Mouse (Mus musculus): ENCODE data around the gene Klrb1a. TPM values are rescaled to one million over a fixed set of nuclear protein-coding genes. Genes with fewer than 3 reads are reported as not detected.
"Not testable (repeated sequence)": the region's sequence is repeated elsewhere in the genome, so short reads cannot be mapped to it uniquely, and the experiment has no call there.

The Klrb1a gene
- polyA plus RNA-seq (2014; fragmentation: Nextera tagmentation; extraction: Ambion mirVana) = not detected in 2 replicates

DNA sequence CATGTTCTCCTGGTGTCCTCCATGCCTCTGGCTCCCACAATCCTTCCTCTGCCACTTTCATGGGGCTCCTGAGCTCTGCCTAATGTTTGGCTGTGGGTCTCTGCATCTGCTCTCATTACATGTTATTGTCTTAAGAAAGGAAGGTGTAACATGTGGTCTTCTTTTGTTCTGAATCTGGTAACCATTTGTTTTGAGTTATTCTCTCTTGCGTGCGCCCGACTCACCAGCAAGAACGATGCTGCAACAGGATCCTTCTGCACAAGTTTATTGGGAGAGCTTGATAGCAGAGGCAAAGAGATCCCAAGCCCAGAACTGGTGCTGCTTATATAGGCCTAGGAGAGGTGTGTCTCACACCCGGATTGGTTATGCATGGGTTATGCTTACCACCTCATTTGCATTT is at the start of gene Klrb1a:
Klrb1a (minus strand) TSS at position 101 of the 400 bp plus-strand sequence.
- not testable (repeated sequence) for H3K36me3 ChIP-seq (ENCODE audit: control insufficient read depth, insufficient read depth, low read length); H3K27ac ChIP-seq (ENCODE audit: low read depth, low read length); H3K4me3 ChIP-seq (ENCODE audit: low read depth, low read length); H3K9me3 ChIP-seq (replicated peaks; ENCODE audit: control insufficient read depth, low read length); H3K9ac ChIP-seq (ENCODE audit: low read depth, low read length); H3K27me3 ChIP-seq (ENCODE audit: control insufficient read depth, insufficient read depth, low read length); H3K4me1 ChIP-seq (ENCODE audit: control insufficient read depth, insufficient read depth, low read length); H3K4me2 ChIP-seq; ATAC-seq (replicated peaks; ENCODE audit: insufficient number of reproducible peaks, low FRiP score, low TSS enrichment)
- 88% methylated on average over 5 of the region's 5 CpGs for WGBS (ENCODE audit: insufficient replicate concordance)

GRCm38 (mm10) chr6:128669936-128670335 is 46.6 kb upstream of the Klrb1a start:
- Histone ChIP-seq H3K4me1 (ENCODE audit: control insufficient read depth, insufficient read depth, low read length) (no peaks in the 10 kb centered on the region), H3K27me3 (ENCODE audit: control insufficient read depth, insufficient read depth, low read length) (no peaks in the 10 kb centered on the region), H3K4me2 (no peak overlapping the region), H3K36me3 (ENCODE audit: control insufficient read depth, insufficient read depth, low read length) (no peaks in the 10 kb centered on the region), H3K9me3 (replicated peaks; ENCODE audit: control insufficient read depth, low read length) (no peaks in the 10 kb centered on the region), H3K4me3 (ENCODE audit: low read depth, low read length) (no peak overlapping the region), H3K9ac (ENCODE audit: low read depth, low read length) (no peak overlapping the region), H3K27ac (ENCODE audit: low read depth, low read length) (no peak overlapping the region)
- 42% methylated on average over 4 of the region's 4 CpGs for WGBS (ENCODE audit: insufficient replicate concordance)
- no peak for ATAC-seq (replicated peaks; ENCODE audit: insufficient number of reproducible peaks, low FRiP score, low TSS enrichment)

DNA sequence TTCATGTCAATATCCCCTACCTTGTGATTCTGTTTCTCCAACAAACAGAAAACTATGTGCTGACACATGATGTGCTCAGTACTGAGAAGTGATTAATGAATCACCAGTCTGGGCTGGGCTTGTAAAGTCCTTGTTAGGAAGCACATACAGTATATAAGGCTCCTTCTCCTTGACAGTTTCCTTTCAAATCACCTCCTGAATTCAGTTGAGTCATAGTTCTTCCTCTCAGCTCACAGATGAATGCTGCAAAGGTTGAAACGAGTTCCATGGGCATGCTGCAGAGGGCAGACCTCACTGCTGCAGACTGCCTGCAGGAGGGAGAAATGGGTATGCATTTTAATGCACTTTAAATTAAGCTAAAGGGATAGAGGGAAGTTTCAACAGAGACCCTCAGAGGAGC is 38.9 kb upstream of the Klrb1a start, which contains the start of gene Clec2h:
Clec2h (plus strand) TSS at position 180 of the 400 bp plus-strand sequence.
- Histone ChIP-seq H3K9ac (ENCODE audit: low read depth, low read length) (no peak within 1 kb of the TSS), H3K9me3 (replicated peaks; ENCODE audit: control insufficient read depth, low read length) (no peaks in the 10 kb centered on the region), H3K4me2 (no peak within 1 kb of the TSS), H3K27ac (ENCODE audit: low read depth, low read length) (no peak within 1 kb of the TSS), H3K36me3 (ENCODE audit: control insufficient read depth, insufficient read depth, low read length) (no peaks in the 10 kb centered on the region), H3K4me3 (ENCODE audit: low read depth, low read length) (no peak within 1 kb of the TSS), H3K27me3 (ENCODE audit: control insufficient read depth, insufficient read depth, low read length) (no peaks in the 10 kb centered on the region), H3K4me1 (ENCODE audit: control insufficient read depth, insufficient read depth, low read length) (no peaks in the 10 kb centered on the region)
- WGBS (ENCODE audit: insufficient replicate concordance) = 15% methylated on average over 1 of the region's 1 CpGs
- ATAC-seq (replicated peaks; ENCODE audit: insufficient number of reproducible peaks, low FRiP score, low TSS enrichment) = no peak

DNA sequence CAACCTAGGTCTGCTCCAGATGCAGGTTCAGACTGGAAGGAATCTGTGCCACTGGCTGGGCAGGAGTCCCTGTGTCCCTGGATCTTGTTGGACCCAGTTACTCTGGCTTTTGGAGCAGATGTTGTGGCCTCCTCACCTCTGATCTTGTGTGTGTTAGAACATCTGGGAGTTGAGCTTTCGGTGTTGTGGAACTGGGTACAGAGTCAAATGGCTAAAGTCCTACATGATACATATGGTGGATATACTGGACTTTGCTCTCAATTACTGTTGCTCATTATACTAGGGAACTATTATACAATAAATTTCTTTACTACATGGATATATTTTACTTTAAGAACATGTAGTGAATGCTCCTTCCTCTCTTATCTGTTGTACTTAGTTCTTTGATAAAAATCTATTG is 37.9 kb upstream of the Klrb1a start:
- Histone ChIP-seq H3K9ac (ENCODE audit: low read depth, low read length) (no peak overlapping the region), H3K36me3 (ENCODE audit: control insufficient read depth, insufficient read depth, low read length) (no peaks in the 10 kb centered on the region), H3K4me3 (ENCODE audit: low read depth, low read length) (no peak overlapping the region), H3K9me3 (replicated peaks; ENCODE audit: control insufficient read depth, low read length) (no peaks in the 10 kb centered on the region), H3K4me2 (no peak overlapping the region), H3K4me1 (ENCODE audit: control insufficient read depth, insufficient read depth, low read length) (no peaks in the 10 kb centered on the region), H3K27ac (ENCODE audit: low read depth, low read length) (no peak overlapping the region), H3K27me3 (ENCODE audit: control insufficient read depth, insufficient read depth, low read length) (no peaks in the 10 kb centered on the region)
- WGBS (ENCODE audit: insufficient replicate concordance) = 90% methylated on average over 1 of the region's 1 CpGs
- ATAC-seq (replicated peaks; ENCODE audit: insufficient number of reproducible peaks, low FRiP score, low TSS enrichment) = no peak

GRCm38 (mm10) chr6:128652938-128653337 is 29.6 kb upstream of the Klrb1a start:
- Histone ChIP-seq H3K9ac (ENCODE audit: low read depth, low read length) (no peak overlapping the region), H3K4me2 (no peak overlapping the region), H3K27ac (ENCODE audit: low read depth, low read length) (no peak overlapping the region), H3K4me1 (ENCODE audit: control insufficient read depth, insufficient read depth, low read length) (no peaks in the 10 kb centered on the region), H3K4me3 (ENCODE audit: low read depth, low read length) (no peak overlapping the region), H3K9me3 (replicated peaks; ENCODE audit: control insufficient read depth, low read length) (no peaks in the 10 kb centered on the region), H3K36me3 (ENCODE audit: control insufficient read depth, insufficient read depth, low read length) (no peaks in the 10 kb centered on the region), H3K27me3 (ENCODE audit: control insufficient read depth, insufficient read depth, low read length) (no peaks in the 10 kb centered on the region)
- ATAC-seq (replicated peaks; ENCODE audit: insufficient number of reproducible peaks, low FRiP score, low TSS enrichment) = no peak
- WGBS (ENCODE audit: insufficient replicate concordance) = 92% methylated on average over 1 of the region's 1 CpGs

- not testable (repeated sequence) for H3K4me2 ChIP-seq; H3K36me3 ChIP-seq (ENCODE audit: control insufficient read depth, insufficient read depth, low read length); H3K4me1 ChIP-seq (ENCODE audit: control insufficient read depth, insufficient read depth, low read length); H3K27me3 ChIP-seq (ENCODE audit: control insufficient read depth, insufficient read depth, low read length); H3K9me3 ChIP-seq (replicated peaks; ENCODE audit: control insufficient read depth, low read length); H3K4me3 ChIP-seq (ENCODE audit: low read depth, low read length); H3K9ac ChIP-seq (ENCODE audit: low read depth, low read length); ATAC-seq (replicated peaks; ENCODE audit: insufficient number of reproducible peaks, low FRiP score, low TSS enrichment); H3K27ac ChIP-seq (ENCODE audit: low read depth, low read length)
- WGBS (ENCODE audit: insufficient replicate concordance) = 79% methylated on average over 3 of the region's 7 CpGs
Observed at GRCm38 (mm10) chr6:128650827-128651226, 27.5 kb upstream of the Klrb1a start.

GRCm38 (mm10) chr6:128650187-128650586 is 26.9 kb upstream of the Klrb1a start:
- 49% methylated on average over 1 of the region's 1 CpGs for WGBS (ENCODE audit: insufficient replicate concordance)
- no peaks in the 10 kb centered on the region for H3K36me3 ChIP-seq (ENCODE audit: control insufficient read depth, insufficient read depth, low read length)
- no peak overlapping the region for H3K4me3 ChIP-seq (ENCODE audit: low read depth, low read length)
- H3K27ac ChIP-seq (ENCODE audit: low read depth, low read length) = no peak overlapping the region
- ATAC-seq (replicated peaks; ENCODE audit: insufficient number of reproducible peaks, low FRiP score, low TSS enrichment) = no peak
- no peaks in the 10 kb centered on the region for H3K9me3 ChIP-seq (replicated peaks; ENCODE audit: control insufficient read depth, low read length)
- H3K4me2 ChIP-seq = no peak overlapping the region
- H3K27me3 ChIP-seq (ENCODE audit: control insufficient read depth, insufficient read depth, low read length) = no peaks in the 10 kb centered on the region
- no peaks in the 10 kb centered on the region for H3K4me1 ChIP-seq (ENCODE audit: control insufficient read depth, insufficient read depth, low read length)
- no peak overlapping the region for H3K9ac ChIP-seq (ENCODE audit: low read depth, low read length)

GRCm38 (mm10) chr6:128649681-128650080 is 26.3 kb upstream of the Klrb1a start:
- no peak overlapping the region for H3K4me2 ChIP-seq
- no peaks in the 10 kb centered on the region for H3K4me1 ChIP-seq (ENCODE audit: control insufficient read depth, insufficient read depth, low read length)
- H3K9me3 ChIP-seq (replicated peaks; ENCODE audit: control insufficient read depth, low read length) = no peaks in the 10 kb centered on the region
- ATAC-seq (replicated peaks; ENCODE audit: insufficient number of reproducible peaks, low FRiP score, low TSS enrichment) = no peak
- H3K27me3 ChIP-seq (ENCODE audit: control insufficient read depth, insufficient read depth, low read length) = no peaks in the 10 kb centered on the region
- no peaks in the 10 kb centered on the region for H3K36me3 ChIP-seq (ENCODE audit: control insufficient read depth, insufficient read depth, low read length)
- no peak overlapping the region for H3K9ac ChIP-seq (ENCODE audit: low read depth, low read length)
- no peak overlapping the region for H3K4me3 ChIP-seq (ENCODE audit: low read depth, low read length)
- 82% methylated on average over 3 of the region's 3 CpGs for WGBS (ENCODE audit: insufficient replicate concordance)
- H3K27ac ChIP-seq (ENCODE audit: low read depth, low read length) = no peak overlapping the region

DNA sequence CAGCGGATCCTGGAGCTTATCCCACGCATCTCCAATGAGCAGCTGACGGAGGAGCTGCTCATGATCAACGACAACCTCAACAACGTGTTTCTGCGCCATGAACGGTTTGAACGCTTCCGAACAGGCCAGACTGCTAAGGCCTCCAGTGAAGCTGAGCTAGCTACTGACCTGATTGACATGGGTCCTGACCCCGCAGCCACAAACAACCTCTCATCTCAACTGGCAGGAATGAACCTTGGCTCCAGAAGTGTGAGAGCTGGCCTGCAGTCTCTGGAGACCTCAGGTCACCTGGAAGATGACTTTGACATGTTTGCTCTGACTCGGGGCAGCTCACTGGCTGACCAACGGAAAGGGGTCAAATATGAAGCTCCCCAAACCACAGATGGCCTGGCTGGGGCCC is 22.4 kb upstream of the Klrb1a start:
- H3K9me3 ChIP-seq (replicated peaks; ENCODE audit: control insufficient read depth, low read length); H3K4me3 ChIP-seq (ENCODE audit: low read depth, low read length); H3K36me3 ChIP-seq (ENCODE audit: control insufficient read depth, insufficient read depth, low read length); H3K27ac ChIP-seq (ENCODE audit: low read depth, low read length); ATAC-seq (replicated peaks; ENCODE audit: insufficient number of reproducible peaks, low FRiP score, low TSS enrichment); H3K27me3 ChIP-seq (ENCODE audit: control insufficient read depth, insufficient read depth, low read length); H3K9ac ChIP-seq (ENCODE audit: low read depth, low read length); H3K4me1 ChIP-seq (ENCODE audit: control insufficient read depth, insufficient read depth, low read length); H3K4me2 ChIP-seq: not testable (repeated sequence)
- 89% methylated on average over 12 of the region's 12 CpGs for WGBS (ENCODE audit: insufficient replicate concordance)

Measured in heart, embryonic 11.5 days (tissue).